Mouse (Mus musculus): Measurements from ENCODE around the gene Tlx1. TPM values are rescaled to one million over a fixed set of nuclear protein-coding genes. Genes with fewer than 3 reads are reported as not detected.
A peak's percentile ranks its signal among the peaks of the same experiment; 100 is the strongest.

Gene Tlx1
- polyA plus RNA-seq, 1 experiment, result not detected

GRCm38 (mm10) chr19:45114772-45115171, 35.7 kb upstream of the Tlx1 start:
- no peak for TF ChIP-seq EP300 (IDR thresholded peaks at IDR 0.05; ENCODE audit: insufficient read depth, low read depth, low read length)
- TF ChIP-seq POLR2A (IDR thresholded peaks at IDR 0.05; ENCODE audit: insufficient read depth, low read length), result no peak
- TF ChIP-seq CTCF (IDR thresholded peaks at IDR 0.05; ENCODE audit: low read depth, low read length), result no peak
- Histone ChIP-seq H3K36me3 (ENCODE audit: control insufficient read depth, insufficient read depth, low read length, poor library complexity, severe bottlenecking) (no peaks in the 10 kb centered on the region), H3K27me3 (ENCODE audit: control insufficient read depth, insufficient read depth, low read length, poor library complexity, severe bottlenecking) (no peaks in the 10 kb centered on the region), H3K9ac (ENCODE audit: low read depth, poor library complexity, severe bottlenecking) (0 out of 2 replicates have a peak overlapping the region, but pooled peaks have one; percentile 49), H3K4me1 (ENCODE audit: control insufficient read depth, insufficient read depth, low read length) (no peaks in the 10 kb centered on the region), H3K4me3 (ENCODE audit: low read depth, low read length) (no peak overlapping the region), H3K9me3 (replicated peaks; ENCODE audit: control insufficient read depth, insufficient read depth, low read length, poor library complexity, severe bottlenecking) (no peaks in the 10 kb centered on the region), H3K27ac (ENCODE audit: insufficient read depth, low read length) (no peak overlapping the region)

GRCm38 (mm10) chr19:45116798-45117197, 33.7 kb upstream of the Tlx1 start:
- Histone ChIP-seq H3K4me3 (ENCODE audit: low read depth, low read length) (no peak overlapping the region), H3K9ac (ENCODE audit: low read depth, poor library complexity, severe bottlenecking) (no peak overlapping the region), H3K27ac (ENCODE audit: insufficient read depth, low read length) (no peak overlapping the region), H3K36me3 (ENCODE audit: control insufficient read depth, insufficient read depth, low read length, poor library complexity, severe bottlenecking) (no peaks in the 10 kb centered on the region), H3K27me3 (ENCODE audit: control insufficient read depth, insufficient read depth, low read length, poor library complexity, severe bottlenecking) (no peaks in the 10 kb centered on the region), H3K9me3 (replicated peaks; ENCODE audit: control insufficient read depth, insufficient read depth, low read length, poor library complexity, severe bottlenecking) (no peaks in the 10 kb centered on the region), H3K4me1 (ENCODE audit: control insufficient read depth, insufficient read depth, low read length) (no peaks in the 10 kb centered on the region)
- TF ChIP-seq EP300 (IDR thresholded peaks at IDR 0.05; ENCODE audit: insufficient read depth, low read depth, low read length), result no peak
- TF ChIP-seq POLR2A (IDR thresholded peaks at IDR 0.05; ENCODE audit: insufficient read depth, low read length), result no peak
- peak; percentile 19 for TF ChIP-seq CTCF (IDR thresholded peaks at IDR 0.05; ENCODE audit: low read depth, low read length)

- Histone ChIP-seq H3K27me3 (ENCODE audit: control insufficient read depth, insufficient read depth, low read length, poor library complexity, severe bottlenecking) (no peaks in the 10 kb centered on the region; the same call in 1 of the 2 replicates), H3K36me3 (ENCODE audit: control insufficient read depth, insufficient read depth, low read length, poor library complexity, severe bottlenecking) (no peaks in the 10 kb centered on the region), H3K27ac (ENCODE audit: insufficient read depth, low read length) (no peak overlapping the region), H3K9me3 (replicated peaks; ENCODE audit: control insufficient read depth, insufficient read depth, low read length, poor library complexity, severe bottlenecking) (0 out of 2 replicates have a peak, but pooled peaks cover 4% of the 10 kb centered on the region), H3K4me3 (ENCODE audit: low read depth, low read length) (no peak overlapping the region), H3K4me1 (ENCODE audit: control insufficient read depth, insufficient read depth, low read length) (no peaks in the 10 kb centered on the region), H3K9ac (ENCODE audit: low read depth, poor library complexity, severe bottlenecking) (no peak overlapping the region)
- TF ChIP-seq POLR2A (IDR thresholded peaks at IDR 0.05; ENCODE audit: insufficient read depth, low read length), result no peak
- TF ChIP-seq EP300 (IDR thresholded peaks at IDR 0.05; ENCODE audit: insufficient read depth, low read depth, low read length), result no peak
- TF ChIP-seq CTCF (IDR thresholded peaks at IDR 0.05; ENCODE audit: low read depth, low read length), result no peak
These were observed 18.4 kb upstream of the Tlx1 start for GRCm38 (mm10) chr19:45131966-45132628.

DNA sequence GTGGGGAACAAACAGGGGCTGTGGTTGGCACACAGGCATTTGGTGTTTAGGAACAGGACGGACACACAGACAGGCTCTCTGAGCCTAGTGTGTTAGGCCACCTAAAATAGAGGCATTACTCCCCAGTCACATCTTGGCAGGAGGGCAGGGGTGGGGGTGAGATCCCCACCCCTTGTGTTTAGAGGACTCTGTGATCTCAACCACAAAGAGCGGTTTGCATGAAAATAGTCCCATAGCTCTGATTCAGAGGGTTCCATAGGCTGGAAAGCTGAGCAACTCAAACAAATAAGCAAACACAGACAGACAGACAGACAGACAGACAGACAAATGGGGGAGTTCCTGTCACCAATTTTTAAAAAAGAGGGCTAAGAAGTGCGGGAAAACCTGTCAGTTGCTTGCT, 7.9 kb upstream of the Tlx1 start:
- H3K4me3 ChIP-seq (ENCODE audit: low read depth, low read length), result no peak overlapping the region
- no peaks in the 10 kb centered on the region for H3K9me3 ChIP-seq (replicated peaks; ENCODE audit: control insufficient read depth, insufficient read depth, low read length, poor library complexity, severe bottlenecking)
- no peaks in the 10 kb centered on the region for H3K4me1 ChIP-seq (ENCODE audit: control insufficient read depth, insufficient read depth, low read length)
- no peak for TF ChIP-seq EP300 (IDR thresholded peaks at IDR 0.05; ENCODE audit: insufficient read depth, low read depth, low read length)
- no peak for TF ChIP-seq POLR2A (IDR thresholded peaks at IDR 0.05; ENCODE audit: insufficient read depth, low read length)
- no peak for TF ChIP-seq CTCF (IDR thresholded peaks at IDR 0.05; ENCODE audit: low read depth, low read length)
- H3K9ac ChIP-seq (ENCODE audit: low read depth, poor library complexity, severe bottlenecking), result no peak overlapping the region
- H3K27me3 ChIP-seq (ENCODE audit: control insufficient read depth, insufficient read depth, low read length, poor library complexity, severe bottlenecking), result peaks cover 8% of the 10 kb centered on the region
- H3K27ac ChIP-seq (ENCODE audit: insufficient read depth, low read length), result no peak overlapping the region
- H3K36me3 ChIP-seq (ENCODE audit: control insufficient read depth, insufficient read depth, low read length, poor library complexity, severe bottlenecking), result no peaks in the 10 kb centered on the region

DNA sequence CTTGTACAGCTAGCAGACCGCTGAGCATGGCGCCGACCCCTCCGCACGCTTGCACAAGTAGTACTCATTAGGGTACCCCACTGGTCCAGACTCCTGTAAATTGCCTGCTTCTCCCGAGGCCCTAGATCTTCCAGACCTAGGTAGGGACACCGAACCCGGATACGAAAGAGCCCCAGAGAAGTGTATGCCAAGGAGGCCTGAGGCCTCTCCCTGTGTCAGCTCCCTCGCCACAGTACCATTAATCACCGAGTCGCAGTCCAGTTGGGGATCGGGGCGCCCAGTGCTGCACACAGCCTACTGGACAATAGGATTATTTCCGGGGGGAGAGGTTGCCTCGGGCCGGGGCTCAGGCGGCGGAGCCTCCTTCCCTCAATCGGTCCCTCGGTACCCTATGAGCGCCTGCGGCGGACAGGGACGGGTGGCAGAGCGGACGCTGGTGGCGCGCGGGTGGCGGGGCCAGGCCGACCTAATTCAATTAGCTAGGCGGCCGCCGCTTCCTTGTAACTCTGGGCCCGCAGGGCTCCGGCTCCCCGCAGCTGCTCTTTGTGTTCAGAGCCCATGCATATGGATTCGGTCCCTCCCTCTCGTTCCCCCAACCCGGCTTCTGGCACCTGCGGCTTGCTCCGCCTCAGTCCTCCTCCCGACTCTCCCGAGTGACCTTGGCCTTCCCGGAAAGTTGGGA, 7.1 kb upstream of the Tlx1 start:
- Histone ChIP-seq H3K9me3 (replicated peaks; ENCODE audit: control insufficient read depth, insufficient read depth, low read length, poor library complexity, severe bottlenecking) (no peaks in the 10 kb centered on the region), H3K4me1 (ENCODE audit: control insufficient read depth, insufficient read depth, low read length) (no peaks in the 10 kb centered on the region), H3K9ac (ENCODE audit: low read depth, poor library complexity, severe bottlenecking) (peak overlapping the region; percentile 16; the same call in 1 of the 2 replicates), H3K27me3 (ENCODE audit: control insufficient read depth, insufficient read depth, low read length, poor library complexity, severe bottlenecking) (peaks cover 12% of the 10 kb centered on the region), H3K36me3 (ENCODE audit: control insufficient read depth, insufficient read depth, low read length, poor library complexity, severe bottlenecking) (no peaks in the 10 kb centered on the region), H3K4me3 (ENCODE audit: low read depth, low read length) (peak overlapping the region; percentile 26), H3K27ac (ENCODE audit: insufficient read depth, low read length) (no peak overlapping the region)
- no peak for TF ChIP-seq POLR2A (IDR thresholded peaks at IDR 0.05; ENCODE audit: insufficient read depth, low read length)
- TF ChIP-seq CTCF (IDR thresholded peaks at IDR 0.05; ENCODE audit: low read depth, low read length), result no peak
- peak; percentile 78 for TF ChIP-seq EP300 (IDR thresholded peaks at IDR 0.05; ENCODE audit: insufficient read depth, low read depth, low read length)

GRCm38 (mm10) chr19:45147071-45147470, 3.4 kb upstream of the Tlx1 start:
- TF ChIP-seq EP300 (IDR thresholded peaks at IDR 0.05; ENCODE audit: insufficient read depth, low read depth, low read length) (no peak), CTCF (IDR thresholded peaks at IDR 0.05; ENCODE audit: low read depth, low read length) (no peak), POLR2A (IDR thresholded peaks at IDR 0.05; ENCODE audit: insufficient read depth, low read length) (no peak)

More at GRCm38 (mm10) chr19:45147071-45147470, 3.4 kb upstream of the Tlx1 start:
- H3K27me3 ChIP-seq (ENCODE audit: control insufficient read depth, insufficient read depth, low read length, poor library complexity, severe bottlenecking), result peaks cover 21% of the 10 kb centered on the region
- no peaks in the 10 kb centered on the region for H3K9me3 ChIP-seq (replicated peaks; ENCODE audit: control insufficient read depth, insufficient read depth, low read length, poor library complexity, severe bottlenecking)
- no peaks in the 10 kb centered on the region for H3K4me1 ChIP-seq (ENCODE audit: control insufficient read depth, insufficient read depth, low read length)
- no peak overlapping the region for H3K4me3 ChIP-seq (ENCODE audit: low read depth, low read length)
- H3K27ac ChIP-seq (ENCODE audit: insufficient read depth, low read length), result no peak overlapping the region
- H3K36me3 ChIP-seq (ENCODE audit: control insufficient read depth, insufficient read depth, low read length, poor library complexity, severe bottlenecking), result no peaks in the 10 kb centered on the region
- no peak overlapping the region for H3K9ac ChIP-seq (ENCODE audit: low read depth, poor library complexity, severe bottlenecking)

Data from ES-Bruce4 (cell line).